Mouse (Mus musculus): ENCODE results near the gene Slc4a4.

Slc4a4 gene

GRCm38 (mm10) chr5:89194654-89195053 lies 308.0 kb downstream of the Slc4a4 start:
- WGBS = 92% methylated on average over 3 of the region's 3 CpGs

GRCm38 (mm10) chr5:89198501-89198900 lies 311.9 kb downstream of the Slc4a4 start:
- WGBS = 71% methylated on average over 2 of the region's 2 CpGs

DNA sequence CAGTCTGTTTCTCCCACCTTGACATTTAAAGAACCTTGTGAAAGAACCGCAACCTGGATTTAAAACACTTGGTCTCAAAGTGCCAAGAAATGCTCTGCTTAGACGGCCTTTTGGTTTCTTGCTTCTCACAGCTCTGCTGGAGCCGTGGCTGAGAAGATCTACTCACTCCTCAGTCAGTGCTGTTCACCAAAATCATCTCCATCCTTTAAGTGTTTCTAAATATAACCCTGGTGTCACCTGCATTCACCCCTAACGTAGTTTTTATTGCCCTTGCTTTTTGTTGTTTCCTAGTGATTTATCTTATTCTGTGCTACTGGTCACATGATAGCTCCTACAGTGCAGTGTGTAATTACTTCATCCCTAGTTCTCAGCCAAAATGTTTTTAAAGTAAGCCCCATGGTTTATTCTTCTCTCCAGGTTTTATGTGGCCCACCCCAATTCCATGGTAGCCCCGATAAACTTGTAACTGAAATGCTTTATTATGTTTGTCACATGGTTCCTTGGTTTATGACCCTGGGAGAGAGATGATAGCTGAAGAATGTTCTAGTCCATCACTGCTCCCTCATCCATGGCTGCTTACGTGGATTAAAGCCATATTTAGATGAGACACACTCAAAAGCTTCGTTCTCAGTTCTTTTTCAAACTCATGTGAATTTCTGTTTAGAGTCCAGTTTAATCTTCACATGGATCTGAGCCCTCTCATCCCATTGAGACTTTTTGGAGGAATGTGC lies 323.5 kb downstream of the Slc4a4 start:
- 76% methylated on average over 7 of the region's 7 CpGs for WGBS

GRCm38 (mm10) chr5:89211057-89211456 lies 324.4 kb downstream of the Slc4a4 start:
- WGBS = 79% methylated on average over 1 of the region's 1 CpGs

- WGBS = 87% methylated on average over 8 of the region's 8 CpGs
These were observed 331.6 kb downstream of the Slc4a4 start for GRCm38 (mm10) chr5:89218222-89218621.

- WGBS = 90% methylated on average over 6 of the region's 6 CpGs
These were observed 332.1 kb downstream of the Slc4a4 start for GRCm38 (mm10) chr5:89218709-89219108.

- WGBS = 44% methylated on average over 1 of the region's 1 CpGs
These were observed 335.0 kb downstream of the Slc4a4 start for GRCm38 (mm10) chr5:89221658-89222057.

DNA sequence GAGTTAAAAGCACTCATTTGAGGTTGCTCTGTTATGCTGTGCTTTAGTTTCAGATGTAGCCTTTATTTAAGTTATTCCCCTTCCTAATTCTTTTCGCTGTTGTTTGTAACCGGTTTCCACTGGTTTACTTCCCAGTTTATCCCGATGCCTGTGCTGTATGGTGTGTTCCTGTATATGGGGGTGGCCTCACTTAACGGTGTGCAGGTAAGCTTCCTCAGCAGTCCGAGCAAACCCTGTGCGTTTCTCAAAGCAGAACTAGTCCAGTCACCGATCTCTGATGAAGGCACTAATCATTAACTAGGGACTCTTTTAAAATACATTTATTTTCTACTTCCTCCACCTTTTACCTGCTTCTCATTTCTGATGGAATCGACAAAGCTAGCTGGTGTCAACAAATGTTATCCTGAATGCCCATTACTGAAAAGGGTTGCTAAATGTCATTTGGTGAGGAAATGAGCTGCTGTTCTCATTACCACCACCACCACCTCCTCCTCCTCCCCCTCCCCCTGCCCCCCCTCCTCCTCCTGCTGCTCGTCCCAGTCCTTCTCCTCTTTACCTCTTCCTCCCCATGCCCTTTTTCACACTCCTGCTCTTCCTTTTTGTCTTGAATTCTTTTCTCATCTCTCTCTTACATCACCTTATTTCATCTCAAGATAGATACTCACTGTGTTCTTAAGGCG lies 336.6 kb downstream of the Slc4a4 start:
- WGBS = 43% methylated on average over 10 of the region's 10 CpGs

GRCm38 (mm10) chr5:89223744-89224368 lies 337.2 kb downstream of the Slc4a4 start:
- 40% methylated on average over 9 of the region's 9 CpGs for WGBS

GRCm38 (mm10) chr5:89227948-89228347 lies 341.3 kb downstream of the Slc4a4 start:
- WGBS = 86% methylated on average over 2 of the region's 2 CpGs

- 79% methylated on average over 5 of the region's 5 CpGs for WGBS
These were observed 343.0 kb downstream of the Slc4a4 start for GRCm38 (mm10) chr5:89229606-89230005.

- WGBS = 82% methylated on average over 7 of the region's 7 CpGs
These were observed 345.7 kb downstream of the Slc4a4 start for GRCm38 (mm10) chr5:89232313-89232712.

DNA sequence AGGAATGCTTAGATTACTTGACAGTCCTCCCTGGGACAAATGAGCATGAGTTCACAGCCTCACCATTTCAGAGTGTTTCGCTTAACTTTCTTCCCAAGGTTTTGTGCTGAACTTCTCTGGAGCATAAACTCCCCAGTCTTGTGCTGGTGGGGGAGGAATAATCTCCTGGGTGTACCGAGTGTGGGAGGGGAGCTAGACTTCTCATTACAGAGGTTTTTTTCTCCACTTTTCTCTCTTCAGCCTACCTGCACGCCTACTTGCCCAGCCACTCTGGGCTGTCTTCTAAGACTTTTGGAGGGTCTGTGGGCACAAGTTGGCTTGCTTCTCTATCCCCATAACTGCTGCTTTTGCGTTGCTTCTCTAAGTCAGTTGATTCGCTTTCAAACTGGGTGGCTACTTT lies 365.2 kb downstream of the Slc4a4 start:
- WGBS = 54% methylated on average over 5 of the region's 5 CpGs

DNA sequence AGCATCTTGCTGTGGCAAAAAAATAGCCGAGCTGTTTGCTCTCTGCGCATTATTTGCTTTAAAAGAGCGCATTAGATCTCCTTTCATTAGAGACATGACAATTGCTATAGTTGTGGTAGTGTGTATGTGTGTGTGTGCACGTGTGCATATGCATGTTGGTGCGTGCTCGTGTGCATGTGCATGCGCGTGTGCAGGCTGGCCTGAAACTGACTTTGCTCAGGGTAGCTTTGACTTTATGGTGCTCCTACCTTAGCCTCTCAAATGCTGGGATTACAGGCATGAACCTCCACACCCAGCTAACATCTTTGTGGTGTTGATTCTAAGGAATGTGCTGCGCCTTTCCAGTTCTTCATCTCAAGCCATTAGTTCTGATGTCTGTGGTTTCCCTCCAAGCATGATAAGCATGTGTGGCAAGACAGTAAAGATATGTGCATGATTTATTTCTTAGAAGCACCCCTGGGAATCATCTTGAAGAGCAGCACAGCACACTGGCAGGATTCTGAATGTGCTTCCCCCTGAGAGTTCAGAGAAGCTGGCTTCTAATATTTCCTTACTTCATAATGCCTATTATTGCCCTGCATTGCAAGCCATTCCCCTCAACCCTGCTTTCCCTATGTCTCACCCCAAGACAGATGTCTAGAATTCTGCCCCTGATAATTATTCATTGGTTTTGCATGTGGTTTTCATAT lies 373.3 kb downstream of the Slc4a4 start:
- WGBS = 92% methylated on average over 9 of the region's 9 CpGs

DNA sequence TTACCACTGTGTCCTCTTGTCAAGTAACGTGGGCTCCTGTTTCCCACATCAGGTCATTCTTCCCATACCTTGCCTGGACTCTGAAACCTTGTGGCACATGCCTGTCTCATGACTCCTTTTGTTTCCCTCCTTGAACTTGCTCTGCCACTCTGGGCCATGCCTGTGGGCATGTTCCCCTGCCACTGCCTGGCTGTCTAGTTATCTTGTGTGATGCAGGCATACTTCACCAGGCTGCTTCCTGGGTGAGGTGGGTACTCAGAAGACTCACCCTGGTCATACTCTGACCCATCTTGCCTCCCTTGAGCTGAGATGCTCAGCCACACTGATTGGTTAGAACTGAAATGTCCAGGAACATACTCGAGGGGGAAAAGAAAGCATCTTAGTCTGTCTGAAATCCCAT lies 390.4 kb downstream of the Slc4a4 start:
- 78% methylated on average over 2 of the region's 2 CpGs for WGBS

- WGBS = 83% methylated on average over 5 of the region's 5 CpGs
These were observed 391.0 kb downstream of the Slc4a4 start for GRCm38 (mm10) chr5:89277616-89278015.

DNA sequence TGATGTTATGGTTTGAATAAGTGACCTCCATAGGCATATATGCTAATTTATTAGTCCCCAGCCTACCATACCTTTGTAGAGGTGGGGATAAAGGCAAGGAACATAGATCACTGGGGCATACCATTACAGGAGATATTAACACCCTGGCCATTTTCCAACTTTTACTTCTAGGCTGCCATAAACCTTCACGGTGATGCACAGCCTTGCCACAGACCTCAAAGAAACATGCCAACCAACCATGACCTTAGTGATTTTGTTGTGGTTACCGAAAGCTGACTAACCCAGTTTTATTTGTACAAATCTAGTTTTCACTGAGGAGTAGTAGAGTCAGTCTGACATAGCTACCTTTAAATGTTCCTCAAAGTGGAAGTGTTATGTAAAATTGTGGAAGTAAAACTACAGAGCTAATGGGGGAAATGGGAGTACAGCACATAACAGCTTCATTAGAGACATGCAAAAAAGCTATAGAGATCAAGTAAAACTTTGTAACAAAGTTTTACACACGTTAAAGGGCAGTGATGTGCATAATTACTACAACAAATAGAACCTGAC lies 393.8 kb downstream of the Slc4a4 start:
- 83% methylated on average over 3 of the region's 3 CpGs for WGBS

All from cerebral cortex, adult 2 months (tissue).